Mouse (Mus musculus) ES-Bruce4 (cell line): Measurements from ENCODE around the gene Olfr309. TPM values are rescaled to one million over a fixed set of nuclear protein-coding genes. Genes with fewer than 3 reads are reported as not detected.
"Not testable (repeated sequence)": the region's sequence is repeated elsewhere in the genome, so short reads cannot be mapped to it uniquely, and the experiment has no call there.

ENCODE experiments used
- H3K27ac ChIP-seq: 2 replicates; pipeline ENCODE4 v1.5.1; 2012; ENCODE audit warnings: low read length, inconsistent platforms; ENCODE audit not compliant: insufficient read depth
- H3K27me3 ChIP-seq: 2 replicates; pipeline ENCODE4 v1.6.1; 2012; ENCODE audit warnings: mild to moderate bottlenecking, low read length, inconsistent platforms; ENCODE audit not compliant: control insufficient read depth, poor library complexity, insufficient read depth, severe bottlenecking
- H3K36me3 ChIP-seq: 2 replicates; pipeline ENCODE4 v1.6.1; 2012; ENCODE audit warnings: inconsistent platforms, mild to moderate bottlenecking, low read length, moderate library complexity; ENCODE audit not compliant: control insufficient read depth, poor library complexity, insufficient read depth, severe bottlenecking
- H3K4me1 ChIP-seq: one replicate; pipeline ENCODE4 v1.8.1; 2011; ENCODE audit warnings: low read length; ENCODE audit not compliant: control insufficient read depth, insufficient read depth
- H3K4me3 ChIP-seq: 2 replicates; pipeline ENCODE4 v1.5.1; 2011; ENCODE audit warnings: low read depth, mild to moderate bottlenecking, low read length
- H3K9ac ChIP-seq: 2 replicates; pipeline ENCODE4 v1.6.1; 2012; ENCODE audit warnings: low read depth, mild to moderate bottlenecking, inconsistent platforms; ENCODE audit not compliant: poor library complexity, severe bottlenecking
- H3K9me3 ChIP-seq: replicated peaks from 2 replicates; pipeline ENCODE4 v1.6.1; 2012; ENCODE audit warnings: mild to moderate bottlenecking, low read length, inconsistent platforms; ENCODE audit not compliant: control insufficient read depth, poor library complexity, insufficient read depth, severe bottlenecking
- CTCF ChIP-seq: IDR thresholded peaks from one replicate; pipeline ENCODE4 v1.8.1; 2011; ENCODE audit warnings: low read depth, low read length
- EP300 ChIP-seq: IDR thresholded peaks from 2 replicates; pipeline ENCODE4 v1.6.1; 2011; ENCODE audit warnings: low read depth, low read length; ENCODE audit not compliant: insufficient read depth
- POLR2A ChIP-seq: IDR thresholded peaks from one replicate; pipeline ENCODE4 v1.8.1; 2011; ENCODE audit warnings: low read length; ENCODE audit not compliant: insufficient read depth
- polyA plus RNA-seq: library from polyadenylated mRNA; stranded (reverse); fragments of >200 nt; gene quantifications from 2 replicates; pipeline ENCODE4 v1.2.4, GENCODE M21; 2011; ENCODE audit warnings: low read depth; ENCODE audit not compliant: missing spikeins, insufficient read depth, insufficient read length

The Olfr309 gene
- polyA plus RNA-seq: not detected in 2 replicates

DNA sequence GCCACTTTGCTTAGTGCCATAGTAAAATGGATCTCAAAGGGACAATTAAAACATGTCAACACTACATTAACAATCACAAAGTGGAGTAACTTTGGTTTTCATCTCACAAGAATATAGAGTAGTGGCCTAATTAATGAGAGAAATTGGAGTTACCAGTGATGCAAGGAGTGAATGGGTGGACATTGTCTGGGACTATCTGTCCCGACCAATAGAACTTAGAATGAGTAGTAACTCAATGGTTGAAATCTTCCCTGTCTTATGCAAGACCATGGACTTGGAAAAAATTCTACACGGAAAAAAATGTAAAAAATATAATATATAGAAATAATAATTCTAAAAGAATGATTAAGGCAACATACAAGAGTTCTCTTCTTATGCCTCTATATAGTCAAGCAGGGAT, at the start of gene Olfr309:
Olfr309 (minus strand) TSS at position 101 of the 400 bp plus-strand sequence.
- H3K27me3 ChIP-seq: no peaks in the 10 kb centered on the region
- H3K9me3 ChIP-seq: no peaks in the 10 kb centered on the region
- no peak for TF ChIP-seq POLR2A
- no peak for TF ChIP-seq CTCF
- TF ChIP-seq EP300: no peak
- H3K27ac ChIP-seq: no peak within 1 kb of the TSS
- H3K4me3 ChIP-seq: no peak within 1 kb of the TSS
- no peaks in the 10 kb centered on the region for H3K4me1 ChIP-seq
- H3K36me3 ChIP-seq: no peaks in the 10 kb centered on the region
- H3K9ac ChIP-seq: no peak within 1 kb of the TSS

DNA sequence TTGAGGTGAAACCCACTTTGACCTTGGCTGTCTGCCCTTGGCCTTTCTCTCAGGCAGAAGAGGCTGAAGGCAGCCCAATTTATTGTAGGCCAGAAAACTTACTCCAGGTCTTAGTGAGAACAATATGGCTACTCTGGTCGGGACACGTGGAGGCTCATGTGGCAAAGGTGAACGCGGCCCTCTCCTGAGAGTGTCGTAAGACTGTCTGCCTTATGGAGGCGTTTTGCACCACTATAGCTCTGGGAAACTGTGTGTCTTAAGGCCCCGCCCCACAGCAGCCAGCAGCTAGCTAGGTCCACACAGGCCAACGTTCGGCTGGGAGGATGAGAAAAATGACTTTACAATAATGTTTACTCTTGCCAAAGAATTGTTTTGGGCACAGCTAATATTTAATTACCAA, 32.8 kb upstream of the Olfr309 start:
- H3K4me3 ChIP-seq, H3K4me1 ChIP-seq, H3K9ac ChIP-seq, H3K27me3 ChIP-seq, H3K27ac ChIP-seq, H3K9me3 ChIP-seq, H3K36me3 ChIP-seq: not testable (repeated sequence)

DNA sequence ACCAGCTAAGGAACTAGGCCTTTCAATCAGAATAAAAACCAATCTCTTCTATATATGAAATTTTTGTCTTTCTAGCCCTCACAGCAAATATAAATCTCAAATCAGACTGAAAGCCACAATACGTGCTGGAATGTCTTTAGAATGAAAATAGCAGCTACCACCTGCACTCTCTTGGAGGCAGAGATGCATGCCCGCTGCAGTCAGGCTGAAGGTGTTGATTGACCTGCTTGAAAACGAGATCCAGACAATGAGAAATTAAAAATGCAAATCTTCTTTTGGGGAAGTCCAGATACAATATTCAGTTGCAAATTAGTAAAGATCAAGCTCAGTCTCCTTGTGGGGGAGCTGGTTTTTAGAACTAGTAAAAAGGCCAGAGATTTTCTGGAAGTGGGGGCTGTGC, 30.7 kb upstream of the Olfr309 start:
- no peaks in the 10 kb centered on the region for H3K27me3 ChIP-seq
- H3K36me3 ChIP-seq: no peaks in the 10 kb centered on the region
- no peaks in the 10 kb centered on the region for H3K9me3 ChIP-seq
- no peak overlapping the region for H3K9ac ChIP-seq
- H3K27ac ChIP-seq: peak overlapping the region; percentile 83
- no peak overlapping the region for H3K4me3 ChIP-seq
- TF ChIP-seq EP300 (peak; percentile 92), POLR2A (no peak)
- peaks cover 2% of the 10 kb centered on the region for H3K4me1 ChIP-seq

DNA sequence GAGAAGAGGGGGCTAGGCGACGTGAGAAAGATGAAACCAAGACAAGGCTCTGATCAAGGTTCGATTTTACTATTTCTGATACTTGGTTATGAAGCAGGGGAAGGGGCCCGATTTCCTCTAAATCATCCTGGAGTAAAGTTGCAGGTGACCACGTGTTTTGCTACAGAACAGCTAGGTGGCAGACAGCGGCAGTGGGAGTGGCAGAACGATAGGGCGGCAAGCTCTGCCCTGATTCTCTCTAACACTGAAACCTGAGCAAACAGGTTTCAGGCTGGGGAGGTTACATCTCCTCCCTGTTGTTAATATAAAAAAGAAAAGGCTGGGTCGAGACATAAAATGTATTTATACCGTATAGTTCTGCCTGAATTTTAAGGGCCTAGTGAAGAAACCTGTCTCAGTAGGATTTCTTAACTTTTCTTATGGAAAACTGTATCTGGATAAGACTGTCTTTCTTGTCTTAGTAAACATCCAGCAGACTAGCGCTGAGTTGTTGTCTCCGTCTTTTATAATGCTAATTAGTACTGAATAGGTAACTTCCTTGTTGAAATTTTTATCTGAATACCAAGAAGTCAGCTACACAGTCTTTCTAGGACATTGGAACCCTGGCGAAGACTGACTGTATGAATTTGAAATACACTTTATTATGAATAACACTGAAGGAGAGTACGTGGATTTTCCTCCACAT, 29.5 kb upstream of the Olfr309 start:
- no peaks in the 10 kb centered on the region for H3K9me3 ChIP-seq
- TF ChIP-seq CTCF: no peak
- TF ChIP-seq EP300: peak; percentile 35; the same call in 1 of the 2 replicates
- H3K27me3 ChIP-seq: no peaks in the 10 kb centered on the region
- H3K4me3 ChIP-seq: no peak overlapping the region
- peak overlapping the region; percentile 85 for H3K27ac ChIP-seq
- H3K4me1 ChIP-seq: peaks cover 2% of the 10 kb centered on the region
- no peaks in the 10 kb centered on the region for H3K36me3 ChIP-seq
- peak overlapping the region; percentile 54; the same call in 1 of the 2 replicates for H3K9ac ChIP-seq

DNA sequence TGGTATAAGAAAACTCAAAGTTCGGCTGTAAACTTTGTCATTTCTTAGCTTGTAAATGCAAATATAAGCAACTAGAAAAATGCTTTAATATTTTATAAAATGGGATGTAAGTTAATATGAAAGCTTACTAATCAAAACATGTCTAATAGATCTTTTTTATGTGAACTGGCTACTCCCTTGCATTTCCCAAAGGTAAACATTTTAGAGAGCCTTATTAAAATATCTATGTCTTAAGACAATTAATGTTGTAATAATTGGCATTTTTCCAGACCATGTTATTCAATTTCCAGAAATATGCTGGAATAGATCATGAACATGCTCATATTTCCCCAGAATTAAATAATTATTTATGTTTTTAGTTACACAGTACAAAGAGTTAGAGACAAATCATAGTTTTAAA, 24.0 kb upstream of the Olfr309 start, which contains the start of gene Olfr307:
Olfr307 (minus strand) TSS at position 101 of the 400 bp plus-strand sequence.
- Histone ChIP-seq H3K27me3 (no peaks in the 10 kb centered on the region), H3K27ac (no peak within 1 kb of the TSS), H3K36me3 (no peaks in the 10 kb centered on the region), H3K9me3 (no peaks in the 10 kb centered on the region), H3K4me3 (no peak within 1 kb of the TSS), H3K9ac (no peak within 1 kb of the TSS), H3K4me1 (no peaks in the 10 kb centered on the region)
- TF ChIP-seq CTCF (no peak), POLR2A (no peak), EP300 (no peak)

DNA sequence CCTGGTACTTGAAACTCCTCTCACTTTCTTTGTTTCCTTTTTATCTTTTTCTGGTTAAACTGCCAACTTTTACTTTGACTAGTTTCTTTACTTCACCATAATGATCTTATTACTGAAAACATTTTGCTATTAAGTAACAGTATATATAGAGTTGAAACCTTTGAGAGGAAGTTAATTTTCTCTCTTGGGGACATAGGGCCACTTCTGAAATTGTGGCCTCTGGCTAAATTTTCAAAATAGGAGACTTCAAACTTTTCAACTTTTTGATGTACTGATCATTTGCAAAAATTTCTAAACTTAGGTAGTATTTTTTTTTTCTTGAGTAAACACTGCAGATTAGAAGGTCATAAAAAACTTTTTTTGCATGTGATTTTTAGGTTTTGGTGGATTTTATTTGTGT, 12.0 kb upstream of the Olfr309 start, which contains the start of gene Olfr308:
Olfr308 (minus strand) TSS at position 101 of the 400 bp plus-strand sequence.
- no peak within 1 kb of the TSS for H3K9ac ChIP-seq

More for the DNA sequence above, 12.0 kb upstream of the Olfr309 start, which contains the start of gene Olfr308:
- Histone ChIP-seq H3K4me3 (no peak within 1 kb of the TSS), H3K9me3 (no peaks in the 10 kb centered on the region), H3K4me1 (no peaks in the 10 kb centered on the region), H3K36me3 (no peaks in the 10 kb centered on the region), H3K27me3 (no peaks in the 10 kb centered on the region), H3K27ac (no peak within 1 kb of the TSS)
- TF ChIP-seq POLR2A (no peak), EP300 (no peak), CTCF (no peak)
